Mouse (Mus musculus): ENCODE data around the gene Asb6. TPM values are rescaled to one million over a fixed set of nuclear protein-coding genes. Genes with fewer than 3 reads are reported as not detected.

Gene Asb6
- total RNA-seq, 2 experiments from 2014 or later: 13.4 to 18.9 TPM

GRCm38 (mm10) chr2:30801067-30801852, 28.9 kb downstream of the Asb6 start:
- no peak for DNase-seq (ENCODE audit: low spot score in 2 of 2)

GRCm38 (mm10) chr2:30800671-30801066, 29.5 kb downstream of the Asb6 start:
- DNase-seq (ENCODE audit: low spot score in 2 of 2): no peak

DNA sequence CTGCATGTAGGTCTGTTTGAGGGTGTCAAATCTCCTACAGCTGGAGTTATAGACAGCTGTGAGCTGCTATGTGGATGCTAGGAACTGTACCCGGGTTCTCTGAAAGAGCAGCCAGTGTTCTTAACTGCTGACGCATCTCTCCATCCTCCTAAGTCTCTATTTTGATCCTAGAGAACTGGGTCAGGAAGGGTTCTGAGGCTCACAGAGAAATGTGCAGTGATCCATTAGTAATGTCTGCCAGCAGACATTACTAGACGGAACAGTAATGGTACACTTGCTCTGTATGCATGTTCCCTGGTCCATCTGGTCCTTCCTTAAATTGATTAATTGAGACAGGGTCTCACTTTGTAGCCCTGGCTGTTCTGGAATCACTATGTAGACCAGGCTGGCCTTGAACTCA, 30.7 kb downstream of the Asb6 start:
- no peak for DNase-seq (ENCODE audit: low spot score in 2 of 2)

GRCm38 (mm10) chr2:30796382-30796781, 33.8 kb downstream of the Asb6 start:
- peak; percentile 42 to 65 for DNase-seq (ENCODE audit: low spot score in 2 of 2)

DNA sequence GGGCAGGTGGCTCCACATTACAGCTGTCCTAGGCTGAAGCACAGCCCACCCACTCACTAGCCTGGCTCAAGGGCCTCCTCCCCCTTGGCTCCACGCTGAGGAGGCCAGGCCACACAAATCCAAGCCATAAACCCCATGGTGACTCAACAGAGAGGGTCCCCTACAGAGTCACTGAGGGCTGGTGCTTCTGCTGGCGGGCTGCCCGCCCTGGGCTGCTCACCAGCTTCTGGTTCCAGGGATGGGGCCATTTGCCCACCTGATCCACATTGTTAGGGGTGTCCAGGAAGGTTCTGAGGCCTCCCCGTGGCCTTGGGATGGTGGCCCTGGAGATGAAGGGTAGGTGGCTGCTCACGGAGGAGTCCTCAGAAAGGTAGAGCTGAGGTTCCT, 34.3 kb downstream of the Asb6 start:
- no peak for DNase-seq (ENCODE audit: low spot score in 2 of 2)

GRCm38 (mm10) chr2:30795271-30795888, 34.8 kb downstream of the Asb6 start:
- DNase-seq (ENCODE audit: low spot score in 2 of 2): no peak

DNA sequence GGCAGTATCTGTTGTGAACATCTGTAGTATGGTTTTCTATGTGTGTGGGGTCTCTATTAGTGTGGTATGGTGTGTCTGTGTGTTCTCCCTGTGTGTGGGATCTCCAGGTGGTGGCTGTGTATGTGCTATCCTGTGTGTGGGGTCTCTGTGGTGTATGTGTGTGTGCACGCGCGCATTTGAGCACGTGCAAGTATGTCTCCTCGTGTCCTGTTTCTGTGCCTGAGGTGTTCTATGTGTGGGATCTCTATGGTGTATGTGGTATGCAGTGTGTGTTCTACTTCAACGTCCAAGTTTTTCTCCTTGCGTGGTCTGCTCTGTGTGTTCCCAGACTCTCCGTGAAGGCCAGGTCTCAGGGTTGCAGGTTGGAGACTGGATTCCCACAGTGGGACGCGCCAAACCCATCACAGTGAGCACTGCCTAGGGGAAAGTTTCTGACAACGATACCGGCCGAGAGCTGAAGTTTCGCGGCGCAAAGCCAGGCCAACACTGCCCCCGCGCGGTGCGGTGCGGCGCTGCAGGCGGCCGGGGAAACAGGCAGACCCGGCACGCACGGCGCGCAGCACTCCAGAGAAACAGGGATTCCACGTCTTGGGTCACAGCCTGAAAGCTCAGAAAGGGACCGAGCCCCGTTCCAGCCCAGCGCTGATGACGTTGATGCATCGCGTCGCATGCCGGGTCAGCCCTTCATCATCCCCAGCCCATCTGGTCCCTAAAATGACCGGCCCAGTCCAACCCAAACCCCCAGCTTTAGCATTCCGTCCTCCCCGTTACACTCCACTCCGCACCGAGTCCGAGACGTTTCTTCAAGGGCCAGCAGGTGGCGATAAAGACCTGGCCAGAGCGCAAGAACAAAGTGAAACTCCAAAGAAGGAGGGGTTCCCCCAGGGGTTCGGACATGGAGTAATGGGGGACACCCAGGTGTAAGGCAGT, 35.7 kb downstream of the Asb6 start:
- DNase-seq (ENCODE audit: low spot score in 2 of 2): peak; percentile 94

GRCm38 (mm10) chr2:30792061-30792460, 38.1 kb downstream of the Asb6 start:
- DNase-seq (ENCODE audit: low spot score in 2 of 2): no peak

- DNase-seq (ENCODE audit: low spot score in 2 of 2): no peak
These were observed 42.7 kb downstream of the Asb6 start for GRCm38 (mm10) chr2:30787466-30787865.

DNA sequence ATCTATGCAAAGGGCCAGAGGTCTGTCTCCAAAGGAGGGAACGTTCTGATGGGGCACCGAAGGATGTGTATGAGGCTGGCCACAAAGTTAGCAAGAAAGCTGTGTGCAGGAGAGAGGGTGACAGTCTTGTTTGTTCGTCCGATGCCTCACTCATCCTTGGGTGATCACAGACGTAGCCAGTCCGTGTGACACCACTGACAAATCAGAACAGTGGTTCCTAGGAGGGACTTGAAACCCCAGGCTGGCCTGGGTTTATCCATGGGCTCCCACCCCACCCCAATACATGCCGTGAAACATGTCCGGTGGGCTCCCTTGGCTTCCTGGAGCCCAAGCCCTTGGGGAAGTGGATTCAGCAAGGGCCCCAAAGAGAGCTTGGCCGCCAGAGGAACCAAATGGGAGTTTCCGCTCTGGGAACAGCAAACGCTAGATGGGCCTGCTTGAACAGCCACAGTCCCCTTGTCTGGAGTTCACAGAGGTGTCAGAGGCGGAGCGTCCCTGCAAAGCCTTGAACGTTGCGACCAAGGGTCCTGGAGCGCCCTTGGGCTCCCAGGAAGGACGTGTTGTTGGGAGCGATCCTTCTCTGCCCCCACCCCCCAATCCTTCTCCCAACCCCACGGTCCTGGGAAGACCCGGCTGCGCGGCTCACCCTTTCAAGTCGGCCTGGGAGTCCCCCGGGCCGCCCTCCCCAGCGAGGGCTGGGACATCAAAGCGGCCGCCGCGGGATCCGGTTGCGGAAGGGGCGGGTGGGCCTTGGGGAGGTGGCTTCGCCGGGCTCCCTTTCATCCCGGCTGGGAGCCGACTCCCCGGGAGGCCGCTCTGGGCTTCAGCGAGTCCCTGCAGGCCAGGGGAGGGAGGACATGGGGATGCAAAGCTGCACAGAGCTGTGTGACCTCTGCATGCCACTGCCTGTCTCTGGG, 45.8 kb downstream of the Asb6 start:
- DNase-seq (ENCODE audit: low spot score in 2 of 2): peak in 1 of 2 experiments; percentile 45

DNA sequence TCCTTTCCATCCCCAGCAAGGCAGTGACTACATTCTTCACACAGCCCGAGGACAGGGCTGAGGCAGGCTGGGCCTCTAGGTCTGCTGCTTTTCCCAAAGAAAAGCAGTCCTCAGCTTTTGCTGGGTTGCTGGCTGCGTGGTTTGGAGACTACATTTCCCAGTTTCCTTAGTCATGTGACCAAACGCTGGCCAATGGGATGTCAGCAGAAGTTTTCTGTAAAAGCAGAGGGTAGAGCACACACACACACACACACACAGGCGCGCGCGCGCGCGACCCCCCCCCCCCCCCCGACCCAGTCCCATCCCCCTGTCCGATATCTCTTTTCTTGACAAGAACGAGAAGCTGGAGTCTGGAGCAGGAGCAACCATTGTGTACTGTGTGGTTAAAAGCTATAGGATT, 46.8 kb downstream of the Asb6 start:
- DNase-seq (ENCODE audit: low spot score in 2 of 2): peak in 1 of 2 experiments; percentile 76

- DNase-seq (ENCODE audit: low spot score in 2 of 2): no peak
These were observed 47.5 kb downstream of the Asb6 start for GRCm38 (mm10) chr2:30782312-30783290.

DNA sequence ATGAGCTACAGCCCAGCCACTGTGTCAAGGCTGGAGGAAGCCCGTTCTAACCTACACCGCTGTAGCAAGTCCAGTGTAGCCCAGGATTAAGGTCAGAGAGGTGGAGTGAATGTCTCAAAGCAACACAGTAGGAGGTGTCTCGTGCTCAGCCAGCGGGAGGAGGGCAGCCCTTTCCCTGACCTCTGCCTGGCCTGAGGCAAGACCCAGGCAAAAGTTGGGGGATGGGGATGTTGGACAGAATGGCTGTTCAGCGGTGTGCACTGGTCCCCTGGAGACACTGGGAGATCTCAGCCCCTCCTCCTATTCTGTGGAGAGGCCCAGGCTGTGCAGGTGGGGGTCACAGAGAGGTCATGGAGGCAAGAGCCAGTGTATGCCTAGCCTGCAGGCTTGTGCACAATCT, 50.9 kb downstream of the Asb6 start:
- DNase-seq (ENCODE audit: low spot score in 2 of 2): no peak

GRCm38 (mm10) chr2:30778235-30778634, 51.9 kb downstream of the Asb6 start:
- DNase-seq (ENCODE audit: low spot score in 2 of 2): no peak

GRCm38 (mm10) chr2:30777266-30777665, 52.9 kb downstream of the Asb6 start:
- DNase-seq (ENCODE audit: low spot score in 2 of 2): no peak

- DNase-seq (ENCODE audit: low spot score in 2 of 2): no peak
These were observed 54.2 kb downstream of the Asb6 start for GRCm38 (mm10) chr2:30775955-30776354.

GRCm38 (mm10) chr2:30773313-30774005, 56.7 kb downstream of the Asb6 start:
- no peak for DNase-seq (ENCODE audit: low spot score in 2 of 2)
